Mouse (Mus musculus) liver, postnatal 0 days (tissue): ENCODE measurements around the gene Cyp1b1.
A peak's percentile ranks its signal among the peaks of the same experiment; 100 is the strongest.

ENCODE experiments used
- CTCF ChIP-seq: sonication (generic); IDR thresholded peaks from 2 replicates; pipeline ENCODE4 v1.5.1; 2016; ENCODE audit warnings: antibody characterized with exemption, low read depth
- EP300 ChIP-seq: IDR thresholded peaks from 2 replicates; pipeline ENCODE4 v1.6.1; 2016; ENCODE audit warnings: antibody characterized with exemption, low read depth, mild to moderate bottlenecking

DNA sequence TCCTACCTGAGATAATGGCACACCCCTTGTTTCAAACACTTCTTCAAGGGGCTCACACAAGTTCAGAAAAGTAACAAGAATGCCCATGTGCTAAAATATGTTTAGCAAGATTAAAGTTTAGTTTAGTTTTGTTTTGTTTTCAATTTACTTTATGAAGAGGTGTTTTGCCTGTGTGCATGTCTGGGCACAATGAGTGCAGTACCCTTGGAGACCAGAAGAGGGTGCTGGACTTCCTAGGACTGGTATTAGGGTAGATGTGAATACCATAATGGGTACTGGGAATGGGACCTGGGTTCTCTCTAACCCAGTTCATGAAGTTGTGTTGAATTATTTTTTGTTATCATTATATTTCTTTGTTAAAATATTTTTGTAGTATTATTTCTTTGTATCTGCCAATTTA lies 38.0 kb upstream of the Cyp1b1 start:
- TF ChIP-seq CTCF (peak; percentile 50), EP300 (no peak)
